Mouse (Mus musculus) cortical plate, adult 2 months (tissue): ENCODE measurements around the gene Vps72. TPM values are rescaled to one million over a fixed set of nuclear protein-coding genes. Genes with fewer than 3 reads are reported as not detected.

Experiments used
- H3K27ac ChIP-seq: fragments of 200-500 bp; 2 replicates; pipeline ENCODE4 v1.5.1; 2012; ENCODE audit warnings: low read length, control low read depth, inconsistent platforms; ENCODE audit not compliant: insufficient read depth
- H3K4me1 ChIP-seq: fragments of 200-500 bp; 2 replicates; pipeline ENCODE4 v1.6.1; 2011; ENCODE audit warnings: low read length; ENCODE audit not compliant: control insufficient read depth, insufficient read depth
- H3K4me3 ChIP-seq: fragments of 200-500 bp; 2 replicates; pipeline ENCODE4 v1.5.1; 2011; ENCODE audit warnings: mild to moderate bottlenecking, low read length, control low read depth; ENCODE audit not compliant: insufficient read depth
- CTCF ChIP-seq: fragments of 200-500 bp; IDR thresholded peaks from 2 replicates; pipeline ENCODE4 v1.5.1; 2011; ENCODE audit warnings: mild to moderate bottlenecking, control low read depth, low read length; ENCODE audit not compliant: insufficient read depth; ENCODE audit errors: extremely low read depth
- POLR2A ChIP-seq: fragments of 200-500 bp; IDR thresholded peaks from 2 replicates; pipeline ENCODE4 v1.6.1; 2011; ENCODE audit warnings: mild to moderate bottlenecking, low read length, control low read depth; ENCODE audit not compliant: insufficient read depth; ENCODE audit errors: extremely low read depth
- polyA plus RNA-seq: library from polyadenylated mRNA; depleted of rRNA; stranded (reverse); fragments of >200 nt; gene quantifications from 2 replicates; pipeline ENCODE4 v1.2.3, GENCODE M21; 2012

Gene Vps72
- polyA plus RNA-seq, 1 experiment = 48.0 TPM

- Histone ChIP-seq H3K4me1 (no peaks in the 10 kb centered on the region), H3K4me3 (no peak overlapping the region), H3K27ac (no peak overlapping the region)
- TF ChIP-seq POLR2A = no peak
- no peak for TF ChIP-seq CTCF
Measured at GRCm38 (mm10) chr3:95140289-95140595, 29.4 kb downstream of the Vps72 start.

- Histone ChIP-seq H3K27ac (no peak overlapping the region), H3K4me3 (no peak overlapping the region), H3K4me1 (no peaks in the 10 kb centered on the region)
- no peak for TF ChIP-seq POLR2A
- TF ChIP-seq CTCF = no peak
Measured at GRCm38 (mm10) chr3:95140795-95141194, 30.0 kb downstream of the Vps72 start.

- Histone ChIP-seq H3K4me3 (no peak overlapping the region; the same call in 1 of the 2 replicates), H3K4me1 (no peaks in the 10 kb centered on the region), H3K27ac (no peak overlapping the region)
- TF ChIP-seq CTCF (no peak), POLR2A (no peak)
Measured at GRCm38 (mm10) chr3:95141474-95141873, 30.7 kb downstream of the Vps72 start.

- no peaks in the 10 kb centered on the region for H3K4me1 ChIP-seq
- peak within 1 kb of the TSS; percentile 15; the same call in 1 of the 2 replicates for H3K4me3 ChIP-seq
- TF ChIP-seq CTCF (no peak), POLR2A (no peak)
Measured at GRCm38 (mm10) chr3:95141952-95142616, 31.3 kb downstream of the Vps72 start, which contains the start of gene Tnfaip8l2. Gene Tnfaip8l2 (minus strand): TSS chr3:95142360.

GRCm38 (mm10) chr3:95142617-95143011 is 31.8 kb downstream of the Vps72 start:
- Histone ChIP-seq H3K4me3 (no peak overlapping the region), H3K27ac (no peak overlapping the region), H3K4me1 (no peaks in the 10 kb centered on the region)
- no peak for TF ChIP-seq POLR2A
- peak; percentile 96 for TF ChIP-seq CTCF

More at GRCm38 (mm10) chr3:95141952-95142616, 31.3 kb downstream of the Vps72 start, which contains the start of gene Tnfaip8l2:
- no peak within 1 kb of the TSS for H3K27ac ChIP-seq

- Histone ChIP-seq H3K4me3 (no peak overlapping the region), H3K4me1 (no peaks in the 10 kb centered on the region), H3K27ac (no peak overlapping the region)
- TF ChIP-seq CTCF = no peak
- no peak for TF ChIP-seq POLR2A
Measured at GRCm38 (mm10) chr3:95147924-95148323, 37.1 kb downstream of the Vps72 start.

- TF ChIP-seq CTCF (peak; percentile 53), POLR2A (no peak)
- no peak overlapping the region for H3K27ac ChIP-seq
- H3K4me1 ChIP-seq = no peaks in the 10 kb centered on the region
- no peak overlapping the region for H3K4me3 ChIP-seq
Measured at GRCm38 (mm10) chr3:95153874-95154273, 43.1 kb downstream of the Vps72 start.

- H3K4me1 ChIP-seq = peaks cover 3% of the 10 kb centered on the region; the same call in 1 of the 2 replicates
- no peak for TF ChIP-seq POLR2A
- TF ChIP-seq CTCF = no peak
- no peak overlapping the region for H3K27ac ChIP-seq
- peak overlapping the region; percentile 99 for H3K4me3 ChIP-seq
Measured at GRCm38 (mm10) chr3:95159511-95159986, 48.7 kb downstream of the Vps72 start.

GRCm38 (mm10) chr3:95159987-95160963 is 49.5 kb downstream of the Vps72 start, which contains the start of gene Sema6c:
Gene Sema6c (plus strand): TSS chr3:95160457.
- Histone ChIP-seq H3K4me1 (peaks cover 3% of the 10 kb centered on the region; the same call in 1 of the 2 replicates), H3K4me3 (peak within 1 kb of the TSS; percentile 99), H3K27ac (no peak within 1 kb of the TSS)
- TF ChIP-seq POLR2A (peak; percentile 91), CTCF (no peak)
